Mouse (Mus musculus): ENCODE measurements around the gene Tent4b. TPM values are rescaled to one million over a fixed set of nuclear protein-coding genes. Genes with fewer than 3 reads are reported as not detected.

Gene Tent4b
- polyA plus RNA-seq, 1 experiment from 2014 or later: 12.7 TPM

DNA sequence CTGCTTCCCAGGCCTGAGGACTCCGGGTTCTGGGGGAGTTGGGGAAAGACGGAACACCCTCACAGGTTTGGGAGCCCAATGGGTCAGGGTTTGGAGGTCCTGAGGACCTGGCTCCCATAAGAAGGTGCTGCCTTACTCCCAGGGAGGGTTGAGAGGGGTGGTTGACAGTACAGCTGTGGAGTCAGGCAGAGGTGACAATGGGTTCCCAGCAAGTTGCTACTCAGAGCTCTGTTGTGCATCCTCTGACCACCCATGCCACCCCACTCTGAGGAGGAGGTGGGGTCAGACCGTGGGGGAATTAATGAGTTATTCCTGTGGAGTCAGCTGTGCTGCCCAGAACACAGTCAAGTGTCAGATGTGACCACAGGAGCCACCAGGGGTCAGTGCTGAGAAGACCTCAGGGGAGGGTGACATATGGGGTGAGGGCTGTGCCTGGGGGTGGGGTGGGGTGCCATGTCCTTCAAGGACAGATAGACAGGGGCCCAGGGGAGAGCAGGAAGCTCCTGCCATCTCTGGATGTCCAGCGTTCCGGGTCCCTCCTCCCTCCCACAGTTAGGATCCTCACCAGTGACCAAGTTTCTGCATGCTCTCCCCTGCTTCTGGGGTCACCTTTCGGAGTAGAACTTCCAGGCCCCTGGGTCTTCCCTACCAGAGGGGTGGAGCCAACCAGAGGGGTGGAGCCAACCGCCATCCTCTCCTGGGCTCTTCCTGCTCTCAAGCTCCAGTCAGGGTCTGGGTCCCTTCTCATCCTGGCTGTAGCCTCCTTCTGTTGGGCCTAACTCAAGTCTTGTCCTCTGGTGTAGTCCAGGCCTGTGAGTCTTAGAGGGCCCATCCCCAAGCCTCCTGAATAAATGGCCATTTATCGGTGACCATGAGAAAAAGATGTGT lies 86.7 kb downstream of the Tent4b start:
- no peak overlapping the region for H3K4me2 ChIP-seq
- no peaks in the 10 kb centered on the region for H3K36me3 ChIP-seq (replicated peaks)
- no peaks in the 10 kb centered on the region for H3K9me3 ChIP-seq
- H3K27ac ChIP-seq: no peak overlapping the region
- no peak overlapping the region for H3K4me3 ChIP-seq (replicated peaks)
- H3K9ac ChIP-seq: no peak overlapping the region
- H3K27me3 ChIP-seq: no peaks in the 10 kb centered on the region; the same call in 1 of the 2 replicates
- WGBS: 84% methylated on average over 8 of the region's 8 CpGs
- H3K4me1 ChIP-seq: no peaks in the 10 kb centered on the region
- ATAC-seq (ENCODE audit: low FRiP score): no peak

DNA sequence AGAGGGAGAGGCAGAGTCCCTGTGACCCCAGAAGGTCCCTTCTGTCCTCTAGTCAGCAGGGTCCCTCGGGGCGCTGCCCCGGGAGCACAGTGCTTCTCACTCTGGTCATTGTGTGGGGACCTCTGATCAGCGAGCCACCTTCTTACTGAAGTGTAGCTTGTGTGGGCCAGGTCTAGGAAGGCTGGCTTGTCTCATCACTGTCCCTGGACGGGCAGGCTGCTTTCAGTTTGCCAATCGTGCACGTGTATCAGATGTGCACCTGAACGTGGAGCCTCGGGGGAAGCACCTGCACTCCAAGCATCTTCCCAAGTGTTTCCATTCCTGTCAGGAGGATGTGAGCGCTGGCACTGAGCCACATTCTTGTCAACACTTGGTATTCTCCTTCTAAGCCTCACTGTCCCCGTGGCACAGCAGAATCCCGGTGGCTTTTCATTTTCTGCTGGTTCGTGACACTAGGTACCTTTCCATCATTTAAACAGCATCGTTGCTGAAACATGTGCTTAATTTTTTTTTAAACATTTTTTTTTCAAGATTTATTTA lies 87.5 kb downstream of the Tent4b start:
- no peak overlapping the region for H3K4me3 ChIP-seq (replicated peaks)
- no peak overlapping the region for H3K9ac ChIP-seq
- H3K4me1 ChIP-seq: no peaks in the 10 kb centered on the region
- 88% methylated on average over 14 of the region's 14 CpGs for WGBS
- no peak overlapping the region for H3K4me2 ChIP-seq
- no peaks in the 10 kb centered on the region for H3K36me3 ChIP-seq (replicated peaks)
- no peak overlapping the region for H3K27ac ChIP-seq
- no peak for ATAC-seq (ENCODE audit: low FRiP score)
- no peaks in the 10 kb centered on the region; the same call in 1 of the 2 replicates for H3K27me3 ChIP-seq
- H3K9me3 ChIP-seq: no peaks in the 10 kb centered on the region

DNA sequence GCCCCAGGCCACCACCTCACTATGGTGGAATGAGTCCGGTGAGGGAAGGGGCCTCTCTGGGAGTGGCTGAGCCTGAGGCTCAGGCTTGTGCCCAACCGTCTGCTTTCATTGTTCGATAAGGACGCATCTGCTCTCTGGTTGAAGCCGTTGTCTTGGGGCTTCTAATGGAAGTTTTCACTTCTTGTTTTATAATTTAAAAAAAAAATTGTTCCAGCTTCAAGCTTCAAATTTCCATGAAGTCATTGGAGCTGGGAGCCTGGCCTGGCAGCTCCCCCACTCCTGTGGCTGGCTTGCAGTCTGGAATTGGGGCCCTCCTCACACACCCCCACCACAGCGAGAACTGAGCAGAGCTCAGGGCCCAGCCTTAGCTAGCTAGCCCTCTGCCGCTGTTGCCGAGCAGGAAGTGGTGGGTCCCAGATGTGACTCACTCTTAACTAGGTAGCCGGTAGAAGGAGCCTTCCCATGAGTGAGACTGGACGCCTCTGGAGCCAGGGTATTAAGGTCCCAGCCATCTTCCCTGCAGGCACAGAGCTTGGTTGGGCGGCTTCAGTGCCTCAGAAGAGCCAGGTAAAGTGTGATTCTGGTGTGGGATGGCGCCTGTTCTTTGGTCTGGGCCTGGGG lies 89.7 kb downstream of the Tent4b start:
- ATAC-seq (ENCODE audit: low FRiP score): no peak
- Histone ChIP-seq H3K27ac (no peak overlapping the region), H3K9ac (no peak overlapping the region), H3K36me3 (replicated peaks) (no peaks in the 10 kb centered on the region), H3K4me2 (no peak overlapping the region), H3K9me3 (no peaks in the 10 kb centered on the region), H3K4me3 (replicated peaks) (no peak overlapping the region), H3K4me1 (no peaks in the 10 kb centered on the region), H3K27me3 (no peaks in the 10 kb centered on the region; the same call in 1 of the 2 replicates)
- 74% methylated on average over 12 of the region's 12 CpGs for WGBS

DNA sequence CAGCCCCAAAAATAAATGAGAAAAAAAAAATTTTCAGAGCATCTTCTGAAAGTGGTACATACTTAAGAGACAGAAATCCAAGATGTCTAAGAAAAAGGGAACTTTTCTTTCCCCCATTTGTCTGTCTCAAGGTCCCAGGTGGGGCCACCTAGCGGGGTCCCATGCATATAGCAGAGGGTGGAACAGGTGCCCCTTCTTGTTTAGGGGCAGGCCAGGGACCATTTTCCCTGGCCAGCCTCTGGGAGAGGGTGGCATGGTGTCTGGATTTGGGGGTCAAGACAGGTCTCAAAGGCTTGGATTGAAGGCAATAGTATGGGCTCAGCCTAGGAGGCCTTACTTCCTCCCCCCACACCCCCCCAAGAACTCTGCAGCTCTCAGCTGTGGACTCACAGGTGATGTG lies 90.9 kb downstream of the Tent4b start:
- no peaks in the 10 kb centered on the region; the same call in 1 of the 2 replicates for H3K27me3 ChIP-seq
- H3K4me1 ChIP-seq: no peaks in the 10 kb centered on the region
- no peak for ATAC-seq (ENCODE audit: low FRiP score)
- H3K4me2 ChIP-seq: no peak overlapping the region
- WGBS: 65% methylated on average over 1 of the region's 1 CpGs
- no peak overlapping the region for H3K27ac ChIP-seq
- no peaks in the 10 kb centered on the region for H3K36me3 ChIP-seq (replicated peaks)
- H3K9ac ChIP-seq: no peak overlapping the region
- H3K9me3 ChIP-seq: no peaks in the 10 kb centered on the region
- no peak overlapping the region for H3K4me3 ChIP-seq (replicated peaks)

DNA sequence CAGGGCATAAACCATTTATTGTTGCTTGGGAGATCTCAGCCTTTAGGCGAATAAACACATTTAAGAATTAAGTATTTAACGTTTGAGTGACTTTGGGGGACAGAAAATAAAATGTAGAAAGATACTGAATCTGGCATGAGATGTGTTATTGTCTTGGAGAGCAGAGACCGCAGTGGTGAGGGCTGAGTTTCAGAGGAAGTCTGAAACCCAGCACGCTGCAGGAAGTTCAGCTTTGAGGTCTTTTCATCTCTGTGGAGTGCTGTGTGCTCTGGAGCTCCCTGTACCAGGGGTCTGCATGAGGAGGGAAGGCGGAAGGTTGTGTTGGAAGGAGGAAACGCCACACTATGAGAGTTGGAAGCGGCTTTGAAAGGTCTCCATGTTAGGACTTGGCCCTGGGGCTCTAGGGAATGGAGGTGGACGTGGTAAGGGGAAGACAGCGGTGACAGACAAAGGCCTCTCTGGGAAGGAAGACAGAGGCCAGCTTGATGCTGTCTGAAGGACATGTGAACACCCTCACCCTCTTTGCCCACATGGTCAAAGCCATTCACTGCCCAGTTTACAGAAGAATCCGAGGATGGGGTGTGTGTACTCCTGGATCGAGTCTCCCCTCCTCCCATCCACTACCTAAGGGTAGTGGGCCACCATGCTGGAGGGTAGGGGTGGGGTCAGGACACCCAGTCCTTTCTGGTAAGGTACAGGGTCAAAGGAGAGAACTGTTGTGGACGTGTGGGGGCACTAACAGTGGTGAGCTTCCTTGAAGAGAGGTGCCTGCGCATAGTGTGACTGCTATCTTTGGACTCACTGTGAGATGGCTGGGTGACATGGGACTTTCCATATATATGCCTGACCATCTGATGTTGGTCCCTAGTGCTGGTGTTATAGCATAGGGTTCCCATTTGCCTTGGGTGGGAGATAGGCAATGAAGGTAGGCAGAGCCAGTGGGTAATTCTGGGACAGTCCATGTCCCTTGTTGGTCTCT lies 91.6 kb downstream of the Tent4b start:
- H3K4me2 ChIP-seq: no peak overlapping the region
- H3K9me3 ChIP-seq: no peaks in the 10 kb centered on the region
- ATAC-seq (ENCODE audit: low FRiP score): no peak
- H3K27me3 ChIP-seq: no peaks in the 10 kb centered on the region
- no peaks in the 10 kb centered on the region for H3K36me3 ChIP-seq (replicated peaks)
- H3K4me1 ChIP-seq: no peaks in the 10 kb centered on the region
- 87% methylated on average over 13 of the region's 13 CpGs for WGBS
- H3K27ac ChIP-seq: no peak overlapping the region
- H3K9ac ChIP-seq: no peak overlapping the region
- H3K4me3 ChIP-seq (replicated peaks): no peak overlapping the region

DNA sequence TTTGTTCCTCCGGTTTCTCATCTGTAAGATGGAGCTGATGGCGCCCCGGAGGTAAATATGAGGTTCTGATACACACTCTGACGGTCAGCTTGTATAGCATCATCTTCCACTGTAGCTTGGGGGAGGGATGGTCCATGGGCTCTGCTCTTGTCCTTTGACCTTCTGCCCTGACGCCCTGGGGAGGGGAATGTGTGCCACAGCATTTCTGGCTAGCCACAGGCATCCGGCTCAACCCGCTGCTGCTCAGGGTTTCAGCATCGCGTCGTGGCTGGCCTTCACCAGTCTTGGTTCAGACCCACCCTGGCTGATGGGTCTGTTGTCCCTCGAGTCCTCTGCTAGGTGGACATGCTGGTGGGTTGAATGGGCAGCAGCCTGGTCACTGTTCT lies 92.3 kb downstream of the Tent4b start:
- no peaks in the 10 kb centered on the region for H3K27me3 ChIP-seq
- H3K36me3 ChIP-seq (replicated peaks): no peaks in the 10 kb centered on the region
- no peak overlapping the region for H3K4me2 ChIP-seq
- H3K4me3 ChIP-seq (replicated peaks): no peak overlapping the region
- WGBS: 91% methylated on average over 11 of the region's 11 CpGs
- no peaks in the 10 kb centered on the region for H3K9me3 ChIP-seq
- H3K4me1 ChIP-seq: no peaks in the 10 kb centered on the region
- ATAC-seq (ENCODE audit: low FRiP score): no peak
- no peak overlapping the region for H3K9ac ChIP-seq
- H3K27ac ChIP-seq: no peak overlapping the region

DNA sequence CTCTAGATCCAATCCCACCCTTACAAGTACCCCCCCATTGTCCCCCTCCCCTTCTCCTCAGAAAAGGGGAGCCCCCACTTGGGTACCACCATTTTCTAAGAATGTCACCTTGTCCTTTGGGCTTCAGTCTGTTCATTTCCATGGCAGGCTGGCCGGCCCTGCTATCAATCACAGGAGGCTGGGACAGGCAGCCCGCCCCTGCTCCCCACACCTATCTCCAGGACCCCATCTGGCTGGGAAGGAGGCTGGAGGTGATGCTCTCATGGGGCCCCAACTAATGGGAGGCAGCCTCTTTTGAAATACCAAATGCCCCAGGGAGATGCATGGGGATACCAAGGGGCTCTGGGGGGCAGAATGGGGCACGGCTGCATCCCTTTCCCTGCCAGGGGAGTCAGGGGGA lies 93.9 kb downstream of the Tent4b start:
- Histone ChIP-seq H3K4me2 (no peak overlapping the region), H3K27ac (no peak overlapping the region), H3K36me3 (replicated peaks) (no peaks in the 10 kb centered on the region), H3K4me3 (replicated peaks) (no peak overlapping the region), H3K9ac (no peak overlapping the region), H3K4me1 (no peaks in the 10 kb centered on the region), H3K9me3 (no peaks in the 10 kb centered on the region), H3K27me3 (no peaks in the 10 kb centered on the region)
- ATAC-seq (ENCODE audit: low FRiP score): no peak
- WGBS: 84% methylated on average over 3 of the region's 3 CpGs

DNA sequence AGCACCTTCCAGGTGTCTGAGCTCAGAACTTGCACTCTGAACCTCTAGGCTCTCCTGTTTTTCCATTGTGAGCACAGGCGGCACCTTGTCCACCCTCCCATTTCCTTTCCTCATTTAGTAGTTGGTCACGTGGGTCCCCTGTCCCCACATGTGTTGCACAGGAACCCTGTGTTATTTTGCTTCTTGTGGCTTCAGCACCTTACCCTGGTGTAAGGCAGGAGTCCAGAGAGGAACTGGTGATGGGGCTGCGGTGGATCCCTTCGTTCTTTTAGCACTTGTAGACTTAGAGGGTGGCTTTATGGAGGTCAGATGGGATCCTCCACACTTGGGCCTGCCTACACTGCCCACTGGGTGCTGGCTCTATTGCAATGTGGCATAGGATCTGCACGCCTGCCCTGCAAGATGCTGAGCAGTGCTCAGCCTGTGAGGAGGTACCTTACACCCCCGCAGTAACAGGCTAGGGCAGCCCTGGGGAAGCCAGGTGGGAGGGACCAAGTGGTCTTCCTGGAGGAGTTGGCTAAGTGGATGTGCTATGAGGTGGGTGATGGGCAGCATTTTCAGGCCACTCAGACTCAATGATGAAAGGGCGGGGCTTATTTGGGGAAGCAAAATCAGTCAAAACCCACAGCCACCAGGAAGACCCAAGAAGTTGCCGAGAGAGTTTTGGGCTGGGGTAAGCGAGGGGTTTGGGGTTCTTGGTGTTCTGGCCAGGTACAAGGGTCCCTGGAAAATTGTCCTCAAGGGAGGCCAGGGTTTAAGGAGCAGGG lies 94.8 kb downstream of the Tent4b start:
- H3K9ac ChIP-seq: no peak overlapping the region

DNA sequence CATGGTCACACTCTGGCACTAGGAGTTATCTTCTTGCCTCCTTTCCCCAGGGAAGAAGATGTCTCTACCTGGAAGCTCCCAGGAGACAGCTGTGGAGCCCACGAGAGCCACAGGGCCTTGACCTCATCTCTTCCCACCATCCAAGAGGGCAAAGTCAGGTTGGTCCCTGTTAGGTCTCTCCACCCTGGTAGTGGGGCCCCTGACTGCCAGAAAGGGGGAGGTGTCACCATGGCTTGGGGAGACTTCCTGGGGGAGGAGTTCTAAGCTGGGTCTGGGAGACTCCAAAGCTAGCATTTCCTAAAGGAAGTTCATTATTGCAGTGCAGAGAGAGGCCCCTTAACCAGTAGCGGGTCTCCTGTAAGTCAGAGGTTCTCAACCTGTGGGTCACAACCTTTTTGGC lies 96.0 kb downstream of the Tent4b start:
- H3K9me3 ChIP-seq: no peaks in the 10 kb centered on the region
- 88% methylated on average over 2 of the region's 2 CpGs for WGBS

More for the DNA sequence above, 94.8 kb downstream of the Tent4b start:
- no peaks in the 10 kb centered on the region for H3K27me3 ChIP-seq
- no peak overlapping the region for H3K4me2 ChIP-seq
- H3K36me3 ChIP-seq (replicated peaks): no peaks in the 10 kb centered on the region
- no peak for ATAC-seq (ENCODE audit: low FRiP score)
- 90% methylated on average over 9 of the region's 9 CpGs for WGBS
- H3K27ac ChIP-seq: no peak overlapping the region
- no peaks in the 10 kb centered on the region for H3K4me1 ChIP-seq
- no peak overlapping the region for H3K4me3 ChIP-seq (replicated peaks)
- no peaks in the 10 kb centered on the region for H3K9me3 ChIP-seq

DNA sequence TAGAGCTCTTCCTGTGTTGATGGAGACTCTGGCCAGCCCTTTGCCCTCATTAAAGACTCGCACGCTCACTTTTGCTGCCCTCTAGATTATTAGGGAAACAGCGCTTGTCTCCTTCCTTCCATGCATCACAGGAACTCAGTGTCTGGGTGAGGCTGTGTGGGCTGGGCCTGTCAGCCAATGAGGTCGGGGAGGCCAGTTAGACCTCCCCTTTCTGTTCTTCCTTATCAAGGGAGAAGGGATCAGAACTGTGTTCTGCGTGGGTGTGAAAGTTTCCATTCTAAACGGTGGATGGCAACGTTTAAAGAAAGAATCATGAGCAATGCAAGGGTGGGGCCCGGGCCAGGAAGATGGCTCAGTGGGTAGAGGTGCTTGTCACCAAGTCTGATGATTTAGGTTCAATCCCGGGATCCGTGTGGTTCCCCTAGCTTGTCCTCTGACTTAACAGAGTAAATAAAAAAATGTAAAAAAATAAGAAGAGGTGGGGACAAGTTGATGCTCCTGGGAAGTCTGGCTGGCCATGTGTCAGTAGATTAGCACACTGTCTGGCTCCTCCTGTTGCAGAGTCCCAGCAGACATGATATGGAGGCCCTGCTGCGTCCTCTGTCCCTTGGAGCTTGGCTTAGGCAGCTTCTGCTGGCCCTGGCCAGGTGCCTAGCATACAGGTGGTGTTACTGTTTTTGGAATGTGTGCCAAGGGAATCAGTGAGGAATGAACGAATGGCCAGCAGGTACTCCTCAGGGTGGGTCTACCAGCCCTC lies 99.1 kb downstream of the Tent4b start:
- ATAC-seq (ENCODE audit: low FRiP score): no peak
- Histone ChIP-seq H3K4me2 (no peak overlapping the region), H3K27me3 (no peaks in the 10 kb centered on the region), H3K9me3 (no peaks in the 10 kb centered on the region), H3K9ac (no peak overlapping the region), H3K4me1 (peaks cover 7% of the 10 kb centered on the region), H3K27ac (no peak overlapping the region), H3K36me3 (replicated peaks) (no peaks in the 10 kb centered on the region), H3K4me3 (replicated peaks) (no peak overlapping the region)
- 81% methylated on average over 12 of the region's 12 CpGs for WGBS

More for the DNA sequence above, 96.0 kb downstream of the Tent4b start:
- H3K4me1 ChIP-seq: no peaks in the 10 kb centered on the region
- no peak overlapping the region for H3K4me3 ChIP-seq (replicated peaks)
- no peak overlapping the region for H3K27ac ChIP-seq
- ATAC-seq (ENCODE audit: low FRiP score): no peak
- H3K27me3 ChIP-seq: no peaks in the 10 kb centered on the region
- H3K4me2 ChIP-seq: no peak overlapping the region
- no peak overlapping the region for H3K9ac ChIP-seq
- H3K36me3 ChIP-seq (replicated peaks): no peaks in the 10 kb centered on the region

DNA sequence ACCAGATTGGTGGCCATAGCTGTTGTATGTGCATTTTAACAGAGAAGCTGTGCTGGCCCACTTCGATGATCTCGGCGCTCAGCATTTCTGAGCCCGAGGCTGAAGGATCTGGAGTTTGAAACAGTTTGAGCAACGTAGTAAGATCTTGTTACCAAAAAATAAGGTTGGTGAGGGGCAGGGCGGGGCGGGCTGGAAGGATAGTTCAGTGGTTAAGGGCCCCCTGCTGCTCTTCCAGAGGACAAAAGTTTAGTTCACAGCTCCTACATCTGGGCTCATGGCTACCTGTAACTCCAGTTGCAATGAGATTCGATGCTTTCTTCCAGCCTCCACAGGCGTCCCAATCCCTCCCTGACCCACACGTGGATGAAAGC lies 99.7 kb downstream of the Tent4b start:
- ATAC-seq (ENCODE audit: low FRiP score): no peak
- Histone ChIP-seq H3K36me3 (replicated peaks) (no peaks in the 10 kb centered on the region), H3K4me1 (peaks cover 7% of the 10 kb centered on the region), H3K27ac (no peak overlapping the region), H3K4me2 (no peak overlapping the region), H3K9me3 (no peaks in the 10 kb centered on the region), H3K27me3 (no peaks in the 10 kb centered on the region), H3K4me3 (replicated peaks) (no peak overlapping the region), H3K9ac (no peak overlapping the region)
- 85% methylated on average over 10 of the region's 10 CpGs for whole genome bisulfite sequencing
